Mouse (Mus musculus) heart, adult 18-20 months (tissue): ENCODE measurements at regions not wholly inside any gene's neighbourhood (a gene's known extent, or its start where the extent isn't known, plus 50 kb on each side); places are given as distances from the start of the nearest gene placed in this dataset.

Experiments used
- DNase-seq, 2 experiments: peaks; one replicate each; pipeline ENCODE4 v3.0.0; 2021 to 2022; ENCODE audit warnings: mixed read lengths in 1 of 2

- DNase-seq, result no peak
Observed at GRCm38 (mm10) chr10:70738686-70739085, 82.9 kb upstream of the Phyhipl start.

DNA sequence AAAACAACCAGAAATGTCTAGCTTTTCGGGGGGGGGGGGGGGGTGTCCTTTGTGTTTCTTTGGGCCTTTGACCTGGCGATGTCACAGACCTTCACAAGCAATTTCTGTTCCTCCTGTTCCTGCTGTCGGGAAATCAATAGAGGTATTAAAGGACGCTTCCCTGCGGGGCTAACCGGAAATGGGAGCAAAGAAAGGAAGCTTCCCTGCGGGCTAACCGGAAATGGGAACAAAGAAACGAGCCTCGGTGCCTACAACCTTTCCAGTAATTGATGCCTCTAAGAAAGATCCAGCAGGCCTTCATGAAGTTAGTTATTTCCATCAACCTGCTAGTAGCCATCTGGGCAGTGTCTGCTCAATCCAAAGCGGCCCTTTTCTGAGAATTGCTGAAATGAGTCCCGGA, 78.2 kb upstream of the Phyhipl start:
- no peak for DNase-seq

- DNase-seq, result no peak
Observed at GRCm38 (mm10) chr10:70733478-70733877, 77.7 kb upstream of the Phyhipl start.

GRCm38 (mm10) chr10:70725091-70725490, 69.3 kb upstream of the Phyhipl start:
- no peak for DNase-seq

GRCm38 (mm10) chr10:70722783-70723182, 67.0 kb upstream of the Phyhipl start:
- no peak for DNase-seq

DNA sequence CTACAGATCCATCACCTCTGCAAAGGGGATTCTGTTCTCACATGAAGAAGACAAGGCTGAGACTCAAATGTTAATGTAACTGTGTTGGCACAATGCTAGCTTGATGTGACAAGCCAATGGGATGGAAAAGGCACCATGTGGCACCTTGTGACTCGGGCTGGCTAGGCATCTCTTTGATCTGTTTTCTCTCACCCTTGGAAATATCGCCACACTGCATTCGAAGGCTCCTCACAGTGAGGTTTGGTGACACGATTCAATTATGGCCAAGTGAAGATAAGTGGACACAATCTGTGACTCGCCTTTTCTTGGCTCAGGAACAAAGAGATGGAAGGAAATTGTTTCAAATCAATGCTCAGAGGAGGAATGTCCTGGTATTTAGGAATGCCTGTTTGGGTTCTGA, 66.6 kb upstream of the Phyhipl start:
- no peak for DNase-seq

DNA sequence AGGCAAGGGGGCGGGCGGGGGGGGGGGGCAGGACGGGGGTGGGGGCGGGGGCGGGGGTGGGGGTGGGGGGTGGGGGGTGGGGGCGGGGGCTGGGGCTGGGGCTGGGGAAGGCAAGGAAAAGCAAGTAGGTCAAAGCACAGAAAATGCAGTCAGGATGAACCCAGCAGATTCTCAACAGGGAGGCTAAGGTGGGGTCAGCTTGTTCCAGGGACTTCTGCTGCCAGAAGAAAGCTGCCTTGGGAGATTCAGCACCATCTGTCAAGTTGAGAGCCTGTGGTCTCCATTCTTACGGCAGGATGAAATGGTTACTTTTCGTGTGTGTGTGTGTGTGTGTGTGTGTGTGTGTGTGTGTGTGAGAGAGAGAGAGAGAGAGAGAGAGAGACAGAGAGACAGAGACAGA, 61.7 kb upstream of the Phyhipl start:
- DNase-seq, result peak; percentile 17 to 41

DNA sequence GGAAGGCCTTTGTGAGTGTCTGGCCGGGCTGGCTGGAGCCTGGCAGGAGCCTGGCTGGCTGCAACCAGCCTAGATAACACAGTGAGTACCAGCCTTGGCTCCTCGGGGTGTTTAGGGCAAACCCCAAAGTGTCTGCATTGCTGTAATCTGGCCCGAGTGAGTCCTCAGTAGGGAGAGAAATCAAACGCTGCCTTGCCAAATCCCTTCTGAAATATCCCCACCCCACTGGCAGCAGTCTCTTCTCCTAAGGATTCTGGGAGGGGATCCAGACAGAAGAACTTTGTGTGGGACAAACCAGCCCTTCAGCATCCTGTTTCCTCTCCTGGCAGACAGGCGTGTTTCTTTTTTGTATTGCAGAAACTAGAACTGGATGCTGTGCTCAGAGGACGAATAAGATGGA, 61.3 kb upstream of the Phyhipl start:
- DNase-seq, result peak; percentile 72 to 84

DNA sequence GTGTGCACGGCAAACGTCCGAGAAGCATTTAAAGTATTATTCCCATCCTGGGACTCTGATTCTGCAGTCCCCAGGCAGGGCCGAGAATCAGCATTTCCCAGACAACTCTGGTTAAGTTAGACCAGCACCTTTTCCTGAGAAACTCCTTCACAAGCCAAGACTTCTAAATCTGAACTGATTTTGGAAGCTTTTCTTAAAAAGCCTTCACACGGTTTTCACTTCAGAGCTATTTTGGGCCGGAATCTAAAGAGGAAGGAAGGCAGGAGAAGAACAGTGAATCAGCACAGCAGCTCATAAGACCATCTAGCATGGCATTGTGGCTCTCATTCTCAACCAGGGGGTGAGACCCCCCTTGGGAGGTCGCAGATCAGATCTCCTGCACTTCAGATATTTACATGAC, 57.5 kb upstream of the Phyhipl start:
- DNase-seq, result no peak

- DNase-seq, result no peak
Observed at GRCm38 (mm10) chr10:70708806-70709205, 53.0 kb upstream of the Phyhipl start.
